Mouse (Mus musculus) E14TG2a.4 (cell line): ENCODE measurements at regions not wholly inside any gene's neighbourhood (a gene's known extent, or its start where the extent isn't known, plus 50 kb on each side); places are given as distances from the start of the nearest gene placed in this dataset.
"Not testable (repeated sequence)": the region's sequence is repeated elsewhere in the genome, so short reads cannot be mapped to it uniquely, and the experiment has no call there.

Experiments
- H3K27me3 ChIP-seq: 2 replicates; pipeline ENCODE4 v1.6.1; 2014; ENCODE audit warnings: low read length, control low read depth; ENCODE audit not compliant: insufficient read depth
- H3K36me3 ChIP-seq: 2 replicates; pipeline ENCODE4 v1.6.1; 2014; ENCODE audit warnings: low read length, control low read depth; ENCODE audit not compliant: insufficient read depth
- H3K4me1 ChIP-seq: replicated peaks from 2 replicates; pipeline ENCODE4 v1.6.1; 2014; ENCODE audit warnings: low read depth, low read length, control low read depth
- H3K4me3 ChIP-seq: replicated peaks from 2 replicates; pipeline ENCODE4 v1.5.1; 2014; ENCODE audit warnings: mild to moderate bottlenecking, low read length
- H3K9me3 ChIP-seq: 2 replicates; pipeline ENCODE4 v1.6.1; 2014; ENCODE audit warnings: low read length, control low read depth
- CTCF ChIP-seq: conservative IDR thresholded peaks from 2 replicates; pipeline ENCODE4 v1.5.1; 2014; ENCODE audit warnings: low read length
- NANOG ChIP-seq: IDR thresholded peaks from 2 replicates; pipeline ENCODE4 v1.6.1; 2014; ENCODE audit warnings: borderline replicate concordance, low read length, mixed read lengths
- POU5F1 ChIP-seq: IDR thresholded peaks from 2 replicates; pipeline ENCODE4 v1.6.1; 2014; ENCODE audit warnings: low read length, borderline replicate concordance

DNA sequence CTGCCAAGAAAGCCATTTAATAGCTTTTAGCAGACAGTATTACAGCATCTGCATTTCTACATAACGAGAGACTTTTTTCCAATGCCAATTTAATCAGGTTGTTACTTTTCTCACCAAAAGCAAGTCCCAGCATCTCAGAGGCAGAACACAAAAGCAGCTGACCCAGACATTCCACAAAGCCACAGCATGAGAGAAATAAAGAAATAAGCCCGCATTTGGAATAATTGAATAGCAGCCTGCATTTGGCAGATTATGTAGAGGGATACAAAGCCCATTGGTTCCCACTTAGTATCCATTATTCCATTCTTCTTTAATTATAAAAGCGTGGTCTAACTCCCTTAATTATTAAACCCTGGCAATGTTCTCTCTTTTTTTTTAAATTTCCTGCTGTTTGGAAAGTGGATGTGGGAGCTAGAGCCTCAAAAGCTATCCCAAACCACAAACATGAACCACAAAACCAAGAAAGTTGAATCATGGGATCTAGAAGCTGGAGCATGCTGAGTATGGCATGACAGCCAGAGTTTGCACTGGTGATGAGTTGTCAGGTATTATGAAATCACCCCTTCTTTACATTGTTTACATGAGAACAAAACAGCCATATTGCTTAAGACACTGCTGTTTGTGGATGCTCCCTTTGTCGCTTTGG, 247.8 kb upstream of the Irak1bp1 start:
- no peak overlapping the region for H3K4me3 ChIP-seq
- H3K27me3 ChIP-seq = no peaks in the 10 kb centered on the region
- no peaks in the 10 kb centered on the region for H3K4me1 ChIP-seq
- no peaks in the 10 kb centered on the region for H3K36me3 ChIP-seq
- TF ChIP-seq NANOG = no peak
- no peak for TF ChIP-seq CTCF
- TF ChIP-seq POU5F1 = no peak
- H3K9me3 ChIP-seq = no peaks in the 10 kb centered on the region

DNA sequence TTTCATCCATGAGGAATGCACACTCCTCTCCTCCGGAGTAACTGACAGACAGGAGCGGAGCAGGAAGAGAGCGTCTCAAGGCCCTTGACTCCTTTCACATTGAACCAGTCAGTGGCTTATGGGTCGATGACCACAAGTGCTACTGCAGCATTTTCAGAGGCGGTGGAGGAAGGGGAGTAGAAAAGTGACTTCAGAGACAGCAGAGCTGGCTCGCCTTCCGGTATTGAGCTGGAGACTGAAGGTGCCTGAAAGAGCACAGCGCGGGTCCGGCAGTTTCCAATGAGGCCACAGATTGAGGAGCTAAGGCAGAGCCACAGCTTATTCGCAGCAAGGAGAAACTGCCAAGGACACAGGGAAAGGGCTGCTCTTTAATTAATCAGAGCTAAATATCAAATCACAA, 220.2 kb upstream of the Irak1bp1 start:
- TF ChIP-seq POU5F1 = no peak
- TF ChIP-seq NANOG = no peak
- no peak for TF ChIP-seq CTCF
- no peaks in the 10 kb centered on the region for H3K36me3 ChIP-seq

DNA sequence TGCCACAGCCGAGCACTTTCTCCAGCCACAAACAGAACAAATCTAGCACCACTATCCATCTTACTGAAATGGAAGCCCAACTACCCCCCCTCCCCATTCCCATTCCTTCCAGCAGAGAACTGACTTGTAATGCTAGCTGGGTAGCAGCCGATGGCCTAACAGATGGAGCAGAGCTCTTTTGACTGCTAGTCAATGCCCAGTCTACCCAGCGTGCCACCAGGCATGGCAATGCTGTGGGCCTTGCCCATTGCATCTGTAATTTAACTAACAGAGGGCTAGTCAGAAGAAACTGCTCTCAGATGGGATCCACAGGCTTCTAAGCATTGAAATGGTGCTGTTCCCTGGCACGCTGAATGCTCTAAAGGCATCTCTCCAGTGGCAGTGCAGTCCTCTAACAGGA, 219.4 kb upstream of the Irak1bp1 start:
- Histone ChIP-seq H3K4me3 (no peak overlapping the region), H3K9me3 (0 out of 2 replicates have a peak, but pooled peaks cover 4% of the 10 kb centered on the region), H3K36me3 (no peaks in the 10 kb centered on the region), H3K27me3 (peaks cover 9% of the 10 kb centered on the region; the same call in 1 of the 2 replicates), H3K4me1 (no peaks in the 10 kb centered on the region)
- TF ChIP-seq POU5F1 (no peak), NANOG (no peak), CTCF (no peak)

More for the DNA sequence above, 220.2 kb upstream of the Irak1bp1 start:
- no peaks in the 10 kb centered on the region for H3K4me1 ChIP-seq
- 0 out of 2 replicates have a peak, but pooled peaks cover 4% of the 10 kb centered on the region for H3K9me3 ChIP-seq
- H3K27me3 ChIP-seq = peaks cover 9% of the 10 kb centered on the region; the same call in 1 of the 2 replicates
- no peak overlapping the region for H3K4me3 ChIP-seq

DNA sequence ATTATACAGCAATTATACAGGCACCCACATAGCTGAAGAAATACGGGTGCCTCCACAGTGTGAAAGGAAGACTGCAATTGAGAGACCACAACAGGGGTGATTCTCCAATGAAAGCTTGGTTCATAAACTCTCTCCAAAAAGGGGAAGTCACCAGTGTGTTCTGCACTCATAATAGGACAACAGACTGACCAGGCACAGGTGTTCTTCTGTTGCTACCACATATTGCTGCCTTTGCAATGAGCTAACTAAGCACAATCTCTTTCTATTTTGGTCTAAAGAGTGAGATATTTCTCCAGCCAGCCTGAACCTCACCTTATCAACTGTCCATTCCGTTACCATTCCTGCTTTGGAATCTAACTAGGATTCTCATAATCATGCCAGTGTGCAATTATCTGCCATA, 216.8 kb upstream of the Irak1bp1 start:
- no peaks in the 10 kb centered on the region for H3K4me1 ChIP-seq
- 0 out of 2 replicates have a peak, but pooled peaks cover 4% of the 10 kb centered on the region for H3K9me3 ChIP-seq
- peaks cover 9% of the 10 kb centered on the region; the same call in 1 of the 2 replicates for H3K27me3 ChIP-seq
- H3K4me3 ChIP-seq = no peak overlapping the region
- TF ChIP-seq NANOG (no peak), CTCF (no peak), POU5F1 (no peak)
- no peaks in the 10 kb centered on the region for H3K36me3 ChIP-seq

DNA sequence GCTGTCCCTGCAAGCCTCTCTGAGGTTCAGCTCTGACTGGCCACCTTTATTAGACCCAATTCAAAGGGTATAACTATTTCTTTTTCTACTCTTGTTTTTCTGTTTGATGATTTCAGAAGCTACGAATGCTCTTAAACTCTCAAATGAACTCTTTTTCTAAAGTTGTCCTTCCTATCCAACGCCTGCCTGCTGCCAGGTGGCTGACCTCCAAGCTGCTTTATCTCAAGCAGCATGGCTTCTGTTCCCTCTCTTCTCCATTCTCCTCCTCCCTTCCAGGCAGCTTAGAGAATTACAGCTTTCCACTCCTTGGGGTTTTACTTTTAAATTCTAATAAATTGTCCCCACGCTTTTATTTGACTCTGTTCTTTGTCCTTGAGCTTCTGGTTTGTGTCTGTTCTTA, 196.9 kb upstream of the Irak1bp1 start:
- no peaks in the 10 kb centered on the region for H3K27me3 ChIP-seq
- no peak overlapping the region for H3K4me3 ChIP-seq
- no peak for TF ChIP-seq POU5F1
- no peak for TF ChIP-seq CTCF
- TF ChIP-seq NANOG = no peak
- H3K9me3 ChIP-seq = no peaks in the 10 kb centered on the region
- no peaks in the 10 kb centered on the region for H3K4me1 ChIP-seq
- H3K36me3 ChIP-seq = no peaks in the 10 kb centered on the region

DNA sequence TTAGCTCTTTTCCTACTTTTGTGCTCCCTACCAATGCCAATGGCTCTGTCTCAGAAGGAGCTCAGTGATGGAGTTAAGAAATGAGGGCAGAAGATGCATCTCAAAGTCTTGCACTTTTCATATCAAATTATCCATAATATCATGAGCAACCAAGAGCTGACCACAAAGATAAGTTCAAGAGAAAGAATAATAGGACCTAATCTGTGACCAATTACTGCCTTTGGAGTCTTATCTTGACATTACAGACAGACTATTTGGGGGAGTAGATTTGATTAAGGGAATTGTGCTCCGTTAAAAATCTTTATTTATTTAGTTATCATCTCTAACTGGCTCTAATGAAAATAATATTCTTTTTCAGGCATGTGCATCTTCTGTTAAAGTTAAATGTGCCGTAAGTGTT, 189.1 kb upstream of the Irak1bp1 start:
- TF ChIP-seq POU5F1 (no peak), CTCF (no peak), NANOG (no peak)
- H3K36me3 ChIP-seq = no peaks in the 10 kb centered on the region

DNA sequence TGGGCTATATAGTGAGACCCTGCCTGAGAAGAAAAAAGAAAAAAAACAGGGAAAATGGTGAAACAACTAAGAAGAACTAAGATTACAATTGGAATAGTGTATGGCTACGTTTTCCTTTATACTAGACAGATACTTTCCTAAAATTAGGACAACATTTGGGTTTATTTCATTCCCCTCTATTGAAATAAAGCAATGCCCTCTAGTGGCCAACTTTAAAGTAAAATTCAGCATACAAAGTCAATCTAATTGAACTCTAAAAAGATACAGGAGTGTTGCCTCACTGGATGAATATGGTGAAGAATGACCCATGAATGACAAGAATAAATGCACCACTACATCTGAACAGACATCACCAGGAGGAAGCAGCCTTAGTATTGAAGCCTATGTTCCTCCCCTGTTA, 185.4 kb upstream of the Irak1bp1 start:
- Histone ChIP-seq H3K4me1 (no peaks in the 10 kb centered on the region), H3K4me3 (no peak overlapping the region), H3K9me3 (no peaks in the 10 kb centered on the region), H3K27me3 (no peaks in the 10 kb centered on the region), H3K36me3 (no peaks in the 10 kb centered on the region)
- TF ChIP-seq CTCF (peak; percentile 64), NANOG (no peak), POU5F1 (no peak)

More for the DNA sequence above, 189.1 kb upstream of the Irak1bp1 start:
- no peaks in the 10 kb centered on the region for H3K27me3 ChIP-seq
- H3K4me3 ChIP-seq = no peak overlapping the region
- H3K9me3 ChIP-seq = no peaks in the 10 kb centered on the region
- H3K4me1 ChIP-seq = no peaks in the 10 kb centered on the region

DNA sequence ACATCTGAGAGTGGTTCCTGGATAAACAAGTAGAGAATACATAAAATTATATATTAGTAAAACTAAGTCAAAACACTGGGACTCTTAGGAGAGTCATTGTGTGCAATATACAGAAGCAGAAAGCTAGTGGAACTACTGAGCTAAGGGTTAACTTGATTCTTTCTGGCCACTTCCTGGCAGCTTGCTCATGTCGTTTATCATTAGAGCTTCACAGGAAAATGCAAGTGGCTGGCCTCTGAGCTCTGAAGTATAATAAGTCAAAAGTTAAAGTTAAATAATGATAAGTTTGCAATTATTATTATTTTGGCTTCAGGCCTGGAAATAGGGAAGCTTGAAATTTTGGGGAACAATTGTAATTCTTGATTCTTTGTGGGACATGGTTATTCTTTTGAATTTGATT, 173.8 kb upstream of the Irak1bp1 start:
- H3K4me3 ChIP-seq, H3K4me1 ChIP-seq, H3K9me3 ChIP-seq, H3K36me3 ChIP-seq, H3K27me3 ChIP-seq: not testable (repeated sequence)

DNA sequence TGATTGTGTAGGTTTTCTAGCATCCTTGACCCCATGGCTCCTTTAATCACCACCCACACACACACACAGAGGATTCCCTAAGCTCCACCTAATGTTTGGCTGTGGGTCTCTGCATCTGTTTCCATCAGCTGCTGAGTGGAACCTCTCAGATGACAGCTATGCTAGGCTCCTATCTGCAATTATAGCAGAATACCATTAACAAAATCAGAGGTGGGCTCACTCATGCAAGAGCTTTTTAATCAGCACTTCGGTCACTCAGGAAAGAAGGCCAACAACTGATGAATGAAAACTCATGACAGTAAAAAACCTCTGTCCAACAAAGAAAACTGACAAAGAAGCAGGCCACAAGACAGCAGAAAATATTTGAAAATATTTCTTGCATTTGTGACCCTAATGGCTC, 147.1 kb upstream of the Irak1bp1 start:
- TF ChIP-seq CTCF = no peak
- TF ChIP-seq POU5F1 = no peak
- TF ChIP-seq NANOG = no peak
- H3K27me3 ChIP-seq = no peaks in the 10 kb centered on the region
- no peak overlapping the region for H3K4me3 ChIP-seq

More for the DNA sequence above, 147.1 kb upstream of the Irak1bp1 start:
- Histone ChIP-seq H3K4me1 (no peaks in the 10 kb centered on the region), H3K36me3 (no peaks in the 10 kb centered on the region), H3K9me3 (no peaks in the 10 kb centered on the region)
